Mouse (Mus musculus) C2C12 (cell line): ENCODE results near the gene Pigr.

Experiments used
- CEBPB ChIP-seq: IDR thresholded peaks from one replicate; pipeline ENCODE4 v1.6.1; 2011; ENCODE audit warnings: low read depth, mild to moderate bottlenecking, control low read depth, moderate library complexity
- CTCF ChIP-seq: IDR thresholded peaks from one replicate; pipeline ENCODE4 v1.5.1; 2011; ENCODE audit not compliant: control insufficient read depth, insufficient read depth, insufficient read length
- FOSL1 ChIP-seq: IDR thresholded peaks from one replicate; pipeline ENCODE4 v1.8.0; 2011; ENCODE audit warnings: mild to moderate bottlenecking, low read length; ENCODE audit not compliant: poor library complexity, insufficient read depth, severe bottlenecking
- MAX ChIP-seq: IDR thresholded peaks from one replicate; pipeline ENCODE4 v1.6.1; 2011; ENCODE audit warnings: mild to moderate bottlenecking, control low read depth
- MYOD1 ChIP-seq: IDR thresholded peaks from one replicate; pipeline ENCODE4 v1.6.1; 2011; ENCODE audit warnings: low read depth; ENCODE audit not compliant: control insufficient read depth, insufficient read length
- USF1 ChIP-seq: IDR thresholded peaks from one replicate; pipeline ENCODE4 v1.6.1; 2011; ENCODE audit warnings: low read depth, mild to moderate bottlenecking, control low read depth, moderate library complexity

- TF ChIP-seq CTCF (no peak), MAX (no peak), USF1 (no peak), MYOD1 (no peak), FOSL1 (no peak), CEBPB (no peak)
Observed at GRCm38 (mm10) chr1:130876931-130877509, 50.5 kb downstream of the Pigr start.
